Mouse (Mus musculus): ENCODE data around the gene Gm7942.
"Not testable (repeated sequence)": the region's sequence is repeated elsewhere in the genome, so short reads cannot be mapped to it uniquely, and the experiment has no call there.

Gene Gm7942

DNA sequence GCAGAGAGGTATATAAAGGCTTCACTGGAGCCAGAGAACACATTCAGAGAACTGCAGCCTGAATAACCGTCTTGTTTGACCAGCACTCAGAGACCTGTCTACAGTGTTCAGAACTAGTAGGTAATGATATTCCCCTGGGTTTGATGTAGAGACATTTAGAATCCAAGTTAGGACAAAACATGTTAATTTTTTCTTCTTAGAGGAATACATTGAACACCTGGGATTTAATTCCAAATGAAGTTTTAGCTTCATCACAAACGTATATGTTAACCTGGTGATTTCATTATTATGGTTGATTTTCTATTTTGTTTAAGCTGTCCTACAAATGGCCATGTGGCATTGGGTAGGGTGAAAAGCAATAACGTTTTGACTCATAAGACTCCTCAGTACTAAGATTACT lies at the start of gene Gm7942:
Gene Gm7942 (plus strand): TSS at position 301 of the 400 bp plus-strand sequence.
- DNase-seq (ENCODE audit: low spot score), result not testable (repeated sequence)
